Mouse (Mus musculus) adrenal gland (tissue): ENCODE measurements at regions not wholly inside any gene's neighbourhood (a gene's known extent, or its start where the extent isn't known, plus 50 kb on each side); places are given as distances from the start of the nearest gene placed in this dataset.
"Not testable (repeated sequence)": the region's sequence is repeated elsewhere in the genome, so short reads cannot be mapped to it uniquely, and the experiment has no call there.

Experiments used
- intact Hi-C: fragments of 180-260 bp; cut with DNase I; formaldehyde crosslinking; loops from one replicate; pipeline ENCODE4 v1.15.1; 2025

- intact Hi-C loops, result no loop called here
Measured at GRCm38 (mm10) chr17:4024384-4024783, 328.3 kb upstream of the Nox3 start.

GRCm38 (mm10) chr17:4029202-4029601 is 333.1 kb upstream of the Nox3 start:
- intact Hi-C loops, result no loop called here

GRCm38 (mm10) chr17:4034816-4035360 is 338.8 kb upstream of the Nox3 start:
- intact Hi-C loops, result no loop called here

- intact Hi-C loops, result no loop called here
Measured at GRCm38 (mm10) chr17:4040104-4040664, 344.1 kb upstream of the Nox3 start.

GRCm38 (mm10) chr17:4060186-4060585 is 364.1 kb upstream of the Nox3 start:
- intact Hi-C loops, result not testable (repeated sequence)

GRCm38 (mm10) chr17:4073381-4073780 is 377.3 kb upstream of the Nox3 start:
- intact Hi-C loops, result no loop called here

GRCm38 (mm10) chr17:4080564-4080963 is 384.5 kb upstream of the Nox3 start:
- intact Hi-C loops, result no loop called here

GRCm38 (mm10) chr17:4094621-4095020 is 398.6 kb upstream of the Nox3 start:
- intact Hi-C loops, result no loop called here

GRCm38 (mm10) chr17:4103321-4103720 is 407.3 kb upstream of the Nox3 start:
- intact Hi-C loops, result no loop called here

GRCm38 (mm10) chr17:4109263-4109662 is 413.2 kb upstream of the Nox3 start:
- intact Hi-C loops, result no loop called here

GRCm38 (mm10) chr17:4113021-4113420 is 417.0 kb upstream of the Nox3 start:
- intact Hi-C loops, result no loop called here

GRCm38 (mm10) chr17:4116476-4116875 is 420.4 kb upstream of the Nox3 start:
- intact Hi-C loops, result no loop called here

- intact Hi-C loops, result no loop called here
Measured at GRCm38 (mm10) chr17:4133678-4134077, 437.6 kb upstream of the Nox3 start.

- intact Hi-C loops, result no loop called here
Measured at GRCm38 (mm10) chr17:4163502-4163901, 467.4 kb upstream of the Nox3 start.

GRCm38 (mm10) chr17:4173951-4174361 is 477.9 kb upstream of the Nox3 start:
- intact Hi-C loops, result no loop called here

GRCm38 (mm10) chr17:4175006-4175405 is 478.9 kb upstream of the Nox3 start:
- intact Hi-C loops, result no loop called here

GRCm38 (mm10) chr17:4176524-4176923 is 480.5 kb upstream of the Nox3 start:
- intact Hi-C loops, result no loop called here

- intact Hi-C loops, result no loop called here
Measured at GRCm38 (mm10) chr17:4177485-4178150, 481.6 kb upstream of the Nox3 start.

- intact Hi-C loops, result no loop called here
Measured at GRCm38 (mm10) chr17:4179271-4179670, 483.2 kb upstream of the Nox3 start.

- intact Hi-C loops, result no loop called here
Measured at GRCm38 (mm10) chr17:4182106-4182505, 486.0 kb upstream of the Nox3 start.

- intact Hi-C loops, result no loop called here
Measured at GRCm38 (mm10) chr17:4186802-4187201, 490.7 kb upstream of the Nox3 start.

- intact Hi-C loops, result no loop called here
Measured at GRCm38 (mm10) chr17:4187606-4188005, 491.5 kb upstream of the Nox3 start.
